Mouse (Mus musculus) NIH3T3 (cell line): Measurements from ENCODE around the gene Gm21988.

Source experiments
- DNase-seq: peaks from one replicate; pipeline ENCODE4 v3.0.0-alpha.2; 2012; ENCODE audit warnings: low read depth

Gene Gm21988

DNA sequence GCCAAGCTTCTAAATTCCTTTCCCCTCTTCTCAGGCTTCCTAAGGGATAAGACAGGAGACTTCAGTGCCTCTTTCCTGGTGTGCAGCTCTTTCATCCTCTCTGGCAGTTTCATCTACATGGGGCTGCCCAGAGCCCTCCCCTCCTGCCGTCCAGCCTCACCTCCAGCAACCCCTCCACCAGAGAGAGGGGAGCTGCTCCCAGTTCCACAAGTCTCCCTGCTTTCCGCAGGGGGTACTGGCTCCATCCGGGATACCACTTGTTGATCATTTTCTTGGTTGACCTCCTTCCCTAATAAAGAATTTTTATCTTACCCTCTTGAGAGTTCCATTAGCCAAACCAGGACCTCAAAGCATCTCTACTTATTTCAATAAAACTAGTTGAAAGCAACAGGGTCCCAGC lies 23.5 kb downstream of the Gm21988 start:
- DNase-seq = no peak

DNA sequence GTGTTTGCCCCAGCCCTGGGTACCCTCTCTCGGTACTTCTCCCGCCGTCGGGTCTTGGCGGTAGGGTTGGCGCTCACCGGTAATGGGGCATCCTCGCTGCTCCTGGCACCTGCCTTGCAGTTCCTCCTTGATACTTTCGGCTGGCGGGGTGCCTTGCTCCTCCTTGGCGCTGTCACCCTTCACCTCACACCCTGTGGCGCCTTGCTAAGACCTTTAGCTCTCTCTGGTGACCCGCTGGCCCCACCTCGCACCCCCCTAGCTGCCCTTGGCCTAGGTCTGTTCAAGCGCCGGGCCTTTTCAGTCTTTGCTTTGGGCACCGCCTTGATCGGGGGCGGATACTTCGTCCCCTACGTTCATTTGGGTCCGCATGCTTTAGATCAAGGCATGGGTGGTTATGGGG lies 24.3 kb downstream of the Gm21988 start:
- no peak for DNase-seq

DNA sequence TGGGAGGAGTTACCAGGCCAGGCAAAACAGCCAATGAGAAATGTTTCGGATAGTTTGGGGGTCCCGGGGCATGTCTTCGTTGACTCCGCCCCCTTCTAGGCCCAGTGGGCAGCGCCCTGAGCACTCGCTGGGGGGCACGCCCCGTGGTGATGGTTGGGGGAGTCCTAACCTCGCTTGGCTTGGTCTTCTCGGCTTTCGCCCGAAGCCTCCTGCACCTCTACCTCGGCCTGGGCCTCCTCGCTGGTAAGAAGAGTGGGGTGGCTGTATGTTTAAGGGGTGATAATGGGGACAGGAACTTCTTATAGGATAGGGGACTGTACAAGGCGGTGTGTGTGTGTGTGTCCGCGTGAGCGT lies 24.8 kb downstream of the Gm21988 start:
- DNase-seq = no peak

DNA sequence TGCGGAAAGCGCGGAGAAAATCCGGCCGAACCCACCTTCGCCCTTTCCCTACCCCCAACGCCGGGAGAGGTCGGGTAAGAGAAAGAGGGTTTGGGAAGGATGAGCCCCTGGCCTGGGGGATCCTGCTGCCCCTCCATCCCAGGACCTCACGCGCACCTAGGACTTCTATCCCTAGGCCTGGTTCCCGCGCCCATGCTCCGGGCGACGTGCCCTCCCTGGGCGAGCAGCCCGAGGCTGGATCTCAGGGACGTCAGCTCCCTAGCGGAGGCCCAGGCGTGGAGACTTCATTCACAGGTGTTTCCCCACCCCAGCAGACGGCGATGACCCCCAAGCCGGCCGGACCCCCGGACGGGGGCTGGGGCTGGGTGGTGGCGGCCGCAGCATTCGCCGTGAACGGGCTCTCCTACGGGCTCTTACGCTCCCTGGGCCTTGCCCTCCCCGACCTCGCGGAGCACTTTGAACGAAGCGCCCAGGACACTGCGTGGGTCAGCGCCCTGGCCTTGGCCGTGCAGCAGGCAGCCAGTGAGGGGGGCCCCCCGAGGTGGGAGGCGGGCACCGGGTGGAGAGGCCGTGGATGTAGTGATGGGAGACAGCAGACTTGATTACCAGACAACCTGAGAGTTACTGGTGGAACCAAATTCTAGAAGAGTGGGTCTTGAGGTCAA lies 25.3 kb downstream of the Gm21988 start:
- DNase-seq = no peak

DNA sequence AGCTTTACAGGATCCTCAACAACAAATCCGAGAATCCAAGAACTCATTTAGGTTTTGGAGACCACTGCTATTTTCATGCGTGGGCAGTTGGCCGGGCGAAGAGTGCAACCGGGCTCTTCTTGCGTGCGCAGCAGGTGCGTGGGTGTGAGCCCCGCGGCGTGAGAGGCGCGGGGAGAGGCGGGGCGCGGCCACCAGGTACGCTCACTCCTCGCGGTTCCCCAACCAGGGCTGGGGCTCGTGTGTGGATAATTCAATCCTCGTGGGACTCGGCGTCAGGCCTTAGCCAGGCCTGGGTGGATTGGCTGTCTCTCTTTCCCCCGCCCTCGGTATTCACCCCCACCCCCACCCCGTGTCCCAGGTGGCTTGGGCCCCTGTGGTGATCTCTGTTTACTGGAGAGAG lies 25.9 kb downstream of the Gm21988 start:
- no peak for DNase-seq

DNA sequence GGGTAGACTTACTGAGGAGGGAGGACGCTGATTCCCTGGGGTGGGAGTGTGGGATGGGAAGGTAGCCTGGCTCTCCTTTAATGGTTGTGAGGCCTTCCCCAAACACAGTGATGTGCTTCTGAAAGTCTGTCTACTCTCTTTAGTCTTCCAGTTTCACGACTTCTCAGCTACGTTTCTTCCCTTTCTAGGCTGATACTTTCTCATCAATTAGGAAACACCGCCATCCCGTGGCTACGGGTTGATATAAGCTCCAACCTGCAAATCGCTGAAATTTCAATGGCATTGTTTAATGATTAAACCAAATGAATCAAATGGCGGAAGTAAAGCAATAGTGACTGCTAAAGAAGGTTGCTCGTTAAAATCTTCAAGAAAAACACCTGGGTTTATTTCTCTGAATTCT lies 26.7 kb downstream of the Gm21988 start:
- peak; percentile 87 for DNase-seq

DNA sequence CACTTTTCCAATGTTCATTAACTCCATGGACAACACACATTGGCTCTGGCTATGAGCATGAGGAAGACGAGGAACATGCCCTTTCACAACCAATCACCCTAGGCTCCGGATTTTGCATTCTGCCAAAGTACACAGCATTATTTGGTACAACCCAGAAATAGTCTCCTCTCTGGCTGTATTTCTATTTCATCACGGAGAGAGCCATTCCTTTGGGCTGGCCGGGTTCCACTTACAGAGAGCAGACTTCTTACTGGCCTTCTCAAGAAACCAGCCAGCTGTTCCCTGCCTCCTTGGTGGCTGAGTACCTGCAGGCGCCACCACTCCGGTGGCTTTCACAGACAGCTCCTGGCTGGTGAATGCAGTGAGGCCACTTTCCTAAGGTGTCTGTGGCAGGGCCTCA lies 27.2 kb downstream of the Gm21988 start, which contains the start of gene Slc16a11:
Slc16a11 (plus strand) TSS at position 330 of the 400 bp plus-strand sequence.
- peak; percentile 70 for DNase-seq

DNA sequence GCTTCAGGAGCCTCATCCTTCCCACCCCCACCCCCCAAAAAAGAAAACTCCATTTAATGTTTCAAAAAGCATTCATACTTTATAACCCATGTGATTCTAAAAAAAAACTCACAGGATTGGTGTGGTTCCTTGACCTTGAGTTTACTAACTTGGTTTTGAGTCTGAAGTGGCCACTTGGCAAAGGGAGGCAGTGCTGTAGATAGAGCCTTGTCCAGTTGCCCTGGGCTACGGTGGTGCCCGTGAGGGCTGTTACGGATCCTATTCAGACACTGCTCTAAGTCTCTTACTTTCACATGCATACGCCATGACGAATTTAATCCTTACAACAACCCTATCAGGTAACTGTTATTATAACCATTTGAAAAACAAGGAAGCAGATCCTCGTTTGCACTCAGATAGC lies 27.7 kb downstream of the Gm21988 start:
- no peak for DNase-seq

DNA sequence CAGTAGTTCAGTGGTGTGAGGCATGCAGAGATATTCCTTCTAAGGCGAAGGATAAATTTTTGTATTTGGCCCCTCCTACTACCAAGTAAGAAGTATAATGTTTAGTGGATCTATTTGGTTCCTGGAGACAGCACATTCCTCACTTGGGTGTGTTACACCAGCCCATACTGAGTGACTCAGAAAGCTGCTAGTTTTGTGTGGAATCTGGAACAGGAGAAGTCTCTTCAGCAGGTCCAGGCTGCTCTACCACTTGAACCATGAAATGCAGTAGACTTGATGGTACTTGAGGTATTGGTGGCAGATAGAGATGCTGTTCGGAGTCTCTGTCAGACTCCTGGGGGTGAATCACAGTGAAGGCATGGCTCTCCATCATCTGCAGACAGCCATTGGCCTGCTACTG lies 28.9 kb downstream of the Gm21988 start:
- peak; percentile 71 for DNase-seq

DNA sequence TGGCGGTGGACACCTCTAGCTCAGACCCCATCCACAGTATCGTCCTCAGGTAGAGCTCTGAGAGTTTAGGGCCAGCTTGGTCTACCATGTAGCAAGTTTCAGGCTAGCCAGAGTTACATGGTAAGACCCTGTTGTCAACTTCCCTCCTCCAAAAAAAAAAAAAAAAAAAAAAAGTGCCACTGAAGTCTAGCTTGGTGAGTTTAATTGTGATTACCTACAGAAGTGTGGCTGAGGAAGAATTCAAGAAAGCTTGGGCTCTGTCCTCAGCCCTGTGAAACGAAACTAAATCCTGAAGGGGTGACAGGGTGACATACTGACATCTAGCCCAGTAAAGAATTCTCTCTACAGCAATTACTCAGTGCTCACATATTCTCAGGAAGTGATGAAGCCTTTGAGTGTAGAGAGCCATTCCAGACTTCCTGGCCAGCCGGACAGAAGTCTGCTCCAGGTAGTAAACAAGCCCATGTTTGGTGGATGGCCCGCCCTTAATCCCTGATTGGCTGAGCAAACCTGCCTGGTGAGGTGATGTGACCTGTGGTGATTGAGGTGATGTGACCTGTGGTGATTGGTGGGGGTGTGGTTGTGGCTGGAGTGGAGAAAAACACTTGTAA lies 30.7 kb downstream of the Gm21988 start:
- DNase-seq = no peak

DNA sequence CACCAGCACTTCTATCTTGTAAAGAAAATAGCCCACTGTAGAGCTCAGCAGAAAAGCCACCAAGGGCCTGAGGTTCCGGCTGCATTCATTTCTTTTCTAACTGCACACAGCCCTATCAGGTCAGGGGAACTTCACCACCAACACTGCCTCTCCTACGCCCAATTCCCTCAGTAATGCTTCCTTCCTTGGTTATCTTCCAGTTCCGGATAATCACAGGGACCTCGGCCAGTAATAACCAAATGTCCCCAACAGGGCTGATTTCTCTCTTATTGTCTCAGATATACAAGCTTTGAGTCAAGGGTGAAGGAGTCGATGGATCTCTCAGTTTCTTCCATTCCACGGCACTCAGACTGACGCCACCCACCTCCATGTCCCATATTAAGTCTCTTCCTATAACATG lies 32.3 kb downstream of the Gm21988 start:
- no peak for DNase-seq

DNA sequence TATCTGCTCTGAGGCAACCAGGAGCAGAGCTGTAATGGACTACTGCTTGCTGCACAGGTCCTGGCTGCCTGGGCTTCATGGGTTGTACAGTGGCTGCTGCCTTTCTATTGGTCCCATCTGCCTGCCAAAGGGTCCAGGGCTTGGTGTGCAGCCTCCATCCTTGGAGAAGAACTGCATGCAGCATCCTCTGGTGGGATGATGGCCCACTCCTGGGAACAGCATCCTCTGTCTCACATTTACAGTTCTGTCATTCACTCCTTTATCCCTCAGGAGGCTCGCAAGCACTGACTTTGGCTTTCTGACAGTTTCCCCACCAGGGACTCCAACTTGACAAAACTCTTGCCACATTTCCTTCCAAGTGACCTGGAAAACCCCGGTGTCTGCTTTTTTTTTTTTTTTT lies 32.8 kb downstream of the Gm21988 start:
- no peak for DNase-seq

DNA sequence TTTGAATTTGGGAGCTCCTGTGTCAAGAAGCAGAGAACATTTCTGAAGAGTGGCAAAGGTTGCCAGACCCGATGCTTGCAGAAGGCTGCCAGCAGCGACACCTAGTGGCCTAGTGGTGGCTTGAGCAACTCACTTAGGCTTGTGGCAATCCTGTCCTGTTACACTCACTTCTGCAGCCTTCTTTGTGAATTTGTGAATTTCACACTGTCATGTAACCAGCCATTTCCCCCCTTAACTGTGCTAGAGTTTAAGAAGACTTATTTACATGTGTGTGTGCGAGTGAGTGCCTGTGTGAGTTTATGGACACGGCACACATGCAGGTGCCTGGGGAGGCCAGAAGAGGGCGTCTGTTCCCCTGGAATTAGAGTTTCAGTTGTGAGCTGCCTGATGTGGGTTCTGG lies 37.9 kb downstream of the Gm21988 start:
- peak; percentile 93 for DNase-seq

DNA sequence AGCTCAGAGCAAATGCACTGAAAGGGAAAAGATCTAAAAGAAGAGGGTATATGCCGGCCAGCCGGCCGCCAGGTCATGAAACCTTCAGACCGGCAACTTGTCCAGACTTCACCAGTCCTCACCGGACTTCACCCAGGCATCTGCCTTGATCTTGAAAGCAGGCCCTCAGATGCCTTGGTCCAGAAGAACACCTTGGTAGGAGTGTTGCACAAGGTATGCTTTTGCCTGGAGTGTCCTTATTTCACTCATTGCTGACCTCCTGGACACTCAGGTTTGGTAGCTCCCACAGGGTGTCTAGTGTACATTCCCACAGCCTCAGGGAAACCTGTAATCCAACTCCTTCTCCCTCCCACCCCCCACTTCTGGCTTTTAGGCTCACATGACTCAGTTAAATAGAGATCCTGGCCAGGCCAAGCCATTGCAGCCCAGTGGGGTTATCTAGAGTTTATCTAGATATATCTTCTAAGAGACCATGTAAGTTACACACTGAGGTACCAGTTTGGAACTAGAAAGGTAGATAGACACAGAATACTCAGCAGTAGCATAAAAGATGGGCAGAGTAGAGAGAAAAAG lies 39.5 kb downstream of the Gm21988 start:
- peak; percentile 54 for DNase-seq

DNA sequence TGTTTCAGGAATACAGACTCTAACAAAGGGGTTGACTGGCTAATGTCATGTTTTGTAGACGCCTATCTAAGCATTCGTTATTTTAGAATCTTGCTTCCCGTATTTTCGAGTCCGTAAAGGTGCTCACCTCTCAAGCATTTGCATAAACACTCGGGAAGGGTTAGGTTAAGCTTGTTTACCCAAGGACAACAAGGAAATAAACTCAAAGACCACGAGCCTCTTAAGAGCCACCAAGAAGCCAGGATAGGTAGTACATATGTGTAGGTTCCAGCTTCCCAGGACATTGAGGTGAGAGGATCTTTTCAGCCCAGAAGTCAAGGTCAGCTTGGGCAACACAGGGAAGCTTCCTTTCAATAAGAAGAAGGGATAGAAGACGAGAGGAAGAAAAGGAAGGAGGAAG lies 40.5 kb downstream of the Gm21988 start:
- DNase-seq = no peak

DNA sequence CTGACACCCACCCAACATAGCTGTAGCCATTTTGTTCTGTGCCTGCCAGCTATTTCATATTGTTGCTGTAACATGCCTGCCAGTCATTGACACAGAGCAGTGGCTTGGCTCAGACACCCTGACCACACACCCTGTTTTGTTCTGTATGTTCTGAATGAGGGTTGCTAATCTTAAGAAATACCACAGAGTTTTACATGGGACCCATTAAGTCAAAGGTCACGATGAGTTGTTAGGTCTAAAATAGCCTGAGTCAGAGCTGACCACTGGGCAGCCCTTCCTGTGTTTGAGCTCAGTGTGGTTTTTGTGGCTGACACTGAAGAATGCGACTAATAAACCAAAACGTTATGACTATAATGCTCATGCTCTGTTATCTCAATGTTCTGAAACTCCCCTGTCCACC lies 41.3 kb downstream of the Gm21988 start:
- peak; percentile 94 for DNase-seq

DNA sequence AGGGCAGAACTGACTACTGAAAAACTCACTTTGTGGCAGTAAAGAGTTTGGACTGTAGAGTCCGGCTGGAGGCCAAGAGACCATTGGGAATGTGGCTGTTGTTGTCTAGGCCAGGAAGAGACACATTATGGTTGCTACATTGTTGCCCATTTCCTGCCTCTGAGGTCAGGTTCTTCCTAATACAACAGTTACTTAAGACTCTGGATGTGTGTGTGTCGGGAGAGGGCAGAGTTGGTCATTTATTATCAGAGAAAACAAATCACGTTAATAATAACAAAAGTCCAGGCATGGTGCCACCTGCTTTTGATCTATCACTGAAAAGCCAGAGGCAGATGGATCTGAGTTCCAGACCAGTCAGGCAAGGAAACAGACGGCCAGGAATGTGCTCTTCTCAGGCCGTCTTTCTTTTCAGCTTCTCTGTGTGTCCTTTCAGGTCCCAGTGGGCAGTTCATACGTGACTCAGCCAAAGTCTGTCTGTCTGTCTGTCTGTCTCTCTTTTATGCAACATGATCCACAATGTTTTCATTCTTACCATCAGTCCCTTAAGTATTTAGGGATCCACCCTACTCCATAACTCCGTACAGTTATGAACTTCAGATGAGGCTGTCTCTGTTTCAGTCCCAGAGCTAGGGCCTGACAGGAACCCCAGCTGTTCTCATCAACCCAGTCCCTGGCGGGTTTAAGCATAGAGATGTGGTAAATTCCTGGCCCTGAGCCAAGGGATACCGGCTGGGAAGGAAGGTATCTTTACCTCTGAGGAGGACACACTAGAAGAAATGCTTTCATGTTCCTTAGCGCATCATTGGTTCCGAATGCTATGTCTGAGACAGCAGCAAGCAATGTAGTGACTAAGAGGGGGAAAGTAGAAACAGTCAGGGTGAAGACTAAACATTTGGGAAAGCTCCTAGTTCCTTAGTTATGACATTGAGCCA lies 46.0 kb downstream of the Gm21988 start:
- DNase-seq = peak; percentile 68

DNA sequence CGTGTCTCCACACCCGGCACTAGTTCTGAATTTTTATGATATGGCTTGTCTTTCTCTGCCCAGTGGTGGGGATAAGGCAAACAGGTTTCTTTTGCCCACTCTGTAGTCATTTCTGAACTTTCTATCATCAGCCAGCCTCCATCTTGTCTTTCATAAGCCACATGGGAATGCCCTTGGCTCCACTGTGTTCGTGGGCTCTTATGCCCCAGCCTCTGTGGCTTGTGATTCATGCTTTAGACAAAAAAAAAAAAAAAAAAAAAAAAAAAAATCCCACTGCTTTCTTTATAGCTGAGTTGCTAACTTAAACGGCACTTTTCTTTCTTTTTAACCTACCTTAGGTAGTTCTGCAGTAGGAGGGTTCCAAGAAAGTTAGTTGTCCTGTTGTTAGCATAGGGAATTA lies 47.5 kb downstream of the Gm21988 start:
- DNase-seq = peak; percentile 77

DNA sequence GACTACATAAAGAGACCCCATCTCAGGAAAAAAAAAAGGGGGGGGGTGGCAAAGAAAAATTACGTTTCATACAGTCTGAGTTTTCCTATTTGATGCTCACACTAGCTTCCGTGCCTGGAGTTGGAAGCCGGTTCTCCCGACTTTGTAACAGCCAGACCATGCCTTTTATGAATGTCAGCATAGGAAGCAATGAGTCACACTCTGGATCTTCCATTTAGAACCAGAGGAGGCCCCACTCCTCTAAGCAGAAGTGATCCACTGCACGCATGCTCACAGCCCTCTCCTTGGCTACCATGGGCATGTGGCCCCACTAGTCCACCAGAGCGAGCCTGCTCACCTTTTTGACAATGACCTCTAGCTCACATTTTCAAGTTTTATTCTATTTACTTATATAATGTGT lies 48.4 kb downstream of the Gm21988 start:
- DNase-seq = peak; percentile 46

DNA sequence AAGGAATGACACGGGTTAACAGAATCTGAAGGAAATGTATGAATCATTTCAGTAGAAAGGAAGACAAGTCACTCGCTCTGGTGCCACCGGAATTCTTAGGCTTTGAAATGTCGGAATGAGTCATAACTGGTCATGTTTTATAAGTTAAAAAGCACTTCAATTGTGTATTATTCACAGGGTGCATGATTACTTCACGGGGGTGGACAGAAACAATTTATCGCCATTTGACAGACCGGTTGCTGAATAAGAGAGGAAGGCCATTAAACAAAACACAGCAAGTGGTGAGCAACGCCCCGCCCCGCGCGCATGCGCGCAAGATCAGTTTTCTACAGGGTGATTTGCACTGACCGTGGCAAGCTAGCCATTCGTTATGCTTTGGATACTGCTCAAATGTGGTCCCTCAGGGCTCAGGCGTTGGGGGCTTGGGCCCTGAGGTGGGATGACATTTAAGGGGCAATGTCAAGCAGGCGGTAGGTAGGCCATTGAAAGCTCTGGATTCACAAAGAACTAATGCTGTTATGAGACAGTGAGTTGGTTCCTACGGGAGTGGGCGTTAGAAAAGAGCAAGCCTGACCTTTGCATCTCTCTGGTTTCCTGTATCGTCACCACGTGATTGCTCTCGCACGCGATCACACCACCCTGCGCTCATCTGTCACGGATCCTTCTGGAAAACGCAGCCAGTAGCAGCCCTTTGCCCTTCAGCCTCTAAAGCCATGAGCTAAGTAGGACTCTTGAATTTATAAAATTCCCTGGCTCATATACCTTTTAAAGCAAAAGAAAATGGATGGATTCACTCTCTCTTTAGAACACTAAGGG lies 50.1 kb downstream of the Gm21988 start:
- DNase-seq = peak; percentile 93
